Mouse (Mus musculus): ENCODE results near the gene Slc7a7. TPM values are rescaled to one million over a fixed set of nuclear protein-coding genes. Genes with fewer than 3 reads are reported as not detected.
"Not testable (repeated sequence)": the region's sequence is repeated elsewhere in the genome, so short reads cannot be mapped to it uniquely, and the experiment has no call there.

Slc7a7 gene
- total RNA-seq, 2 experiments from 2014 or later, result 2.9 to 3.4 TPM

GRCm38 (mm10) chr14:54341807-54342206, 75.8 kb downstream of the Slc7a7 start:
- intact Hi-C loops (cut with DNase I; ENCODE audit: low total_unique reads); DNase-seq: not testable (repeated sequence)

GRCm38 (mm10) chr14:54340836-54341235, 76.7 kb downstream of the Slc7a7 start:
- no peak for DNase-seq
- intact Hi-C loops (cut with DNase I; ENCODE audit: low total_unique reads), result no loop called here

DNA sequence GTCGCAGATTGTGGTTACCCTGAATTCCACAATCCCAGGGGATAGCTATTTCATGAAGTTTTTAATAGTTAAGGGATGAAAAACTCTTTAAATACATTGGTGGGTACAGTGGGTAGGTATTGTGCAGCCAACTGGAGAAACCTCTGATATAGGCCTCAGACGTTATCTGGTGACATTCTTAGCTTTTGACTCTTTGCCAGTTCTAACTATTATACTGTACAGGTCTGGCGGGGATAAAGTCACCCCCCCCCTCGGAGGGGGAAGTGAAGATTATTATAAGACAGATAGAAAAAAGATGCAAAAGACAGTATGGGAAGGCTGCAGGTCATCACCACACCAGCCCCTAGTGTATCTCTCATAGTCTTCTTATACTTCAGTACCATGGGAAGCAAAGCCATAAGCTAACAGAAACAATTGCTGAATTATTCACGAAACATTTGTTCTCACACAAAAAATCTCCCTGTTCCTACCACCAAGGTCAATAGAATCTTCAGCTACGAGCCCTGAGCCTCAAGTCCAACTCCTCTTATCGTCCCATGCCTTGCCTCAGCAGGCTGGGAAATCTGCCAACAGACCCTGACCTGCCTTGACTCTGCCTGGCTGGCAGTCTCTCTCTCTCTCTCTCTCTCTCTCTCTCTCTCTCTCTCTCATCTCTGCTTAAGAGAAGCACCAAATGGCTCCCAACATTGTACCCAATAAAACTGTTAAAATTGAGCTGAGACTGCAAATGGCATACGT, 84.0 kb downstream of the Slc7a7 start:
- no peak for DNase-seq
- intact Hi-C loops (cut with DNase I; ENCODE audit: low total_unique reads), result no loop called here

DNA sequence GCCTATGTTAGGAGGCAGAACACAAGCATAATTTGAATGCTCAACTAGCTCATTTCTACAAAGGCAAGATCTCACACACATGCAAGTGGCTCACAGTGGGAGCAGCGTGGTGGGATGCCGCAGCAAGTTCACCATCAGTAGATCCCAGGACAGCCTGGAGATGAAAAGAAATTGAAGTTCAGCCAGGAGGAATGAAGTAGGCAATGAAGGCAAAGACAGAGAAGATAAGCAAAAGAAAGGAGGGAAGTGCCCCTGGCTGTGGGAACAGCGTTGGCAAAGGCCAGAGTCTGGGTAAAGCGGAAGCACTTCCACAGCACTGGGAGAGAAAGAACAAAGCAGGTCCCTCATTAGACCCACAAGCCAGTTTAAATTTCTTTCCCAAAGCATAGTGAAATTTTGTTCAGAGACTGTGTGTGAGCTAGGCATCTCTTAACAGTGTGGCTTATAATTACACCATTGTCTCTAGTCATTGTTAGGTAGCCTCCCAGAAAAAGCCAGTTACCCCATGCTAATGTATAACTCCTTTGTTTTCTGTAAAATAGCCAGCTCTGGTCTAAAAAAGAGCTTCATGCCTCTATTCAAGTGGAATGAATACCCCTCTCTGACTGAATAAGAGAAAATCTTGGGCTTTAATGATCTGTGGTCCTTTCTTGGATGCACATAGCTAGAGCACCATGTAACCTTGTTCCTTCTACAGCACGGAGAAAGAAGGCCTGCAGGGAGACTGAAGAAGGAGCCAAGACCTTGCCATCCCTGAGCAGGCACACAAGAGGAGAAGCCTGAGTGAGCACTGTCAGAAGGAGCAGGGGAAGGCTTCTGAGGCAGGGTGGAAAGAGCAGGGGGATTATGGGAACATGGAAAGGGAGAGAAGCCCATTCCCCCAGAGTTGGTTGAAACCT, 85.2 kb downstream of the Slc7a7 start:
- DNase-seq, result no peak
- intact Hi-C loops (cut with DNase I; ENCODE audit: low total_unique reads), result no loop called here

- intact Hi-C loops (cut with DNase I; ENCODE audit: low total_unique reads), result no loop called here
Measured at GRCm38 (mm10) chr14:54331178-54331577, 86.4 kb downstream of the Slc7a7 start.

DNA sequence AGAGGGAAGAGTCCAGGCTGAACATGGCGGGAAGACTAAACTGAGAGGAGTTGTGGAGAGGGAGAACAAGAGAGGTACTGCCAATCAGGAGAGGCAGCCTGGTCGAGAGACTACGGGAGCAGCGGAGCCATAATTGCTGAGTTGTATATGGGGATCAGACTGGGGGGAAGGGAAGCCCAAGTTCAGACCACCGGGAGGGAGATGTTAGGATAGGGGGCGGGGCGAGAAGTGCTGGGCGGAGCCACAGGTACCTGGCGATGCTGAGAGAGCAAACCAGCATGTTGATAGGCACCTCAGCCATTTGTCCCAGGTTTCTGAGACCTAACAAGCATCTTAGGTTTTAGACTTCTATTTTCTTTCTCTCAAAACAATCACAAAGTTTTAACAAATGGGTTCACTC, 88.4 kb downstream of the Slc7a7 start:
- intact Hi-C loops (cut with DNase I; ENCODE audit: low total_unique reads), result no loop called here
- no peak for DNase-seq

More at GRCm38 (mm10) chr14:54331178-54331577, 86.4 kb downstream of the Slc7a7 start:
- DNase-seq, result no peak

DNA sequence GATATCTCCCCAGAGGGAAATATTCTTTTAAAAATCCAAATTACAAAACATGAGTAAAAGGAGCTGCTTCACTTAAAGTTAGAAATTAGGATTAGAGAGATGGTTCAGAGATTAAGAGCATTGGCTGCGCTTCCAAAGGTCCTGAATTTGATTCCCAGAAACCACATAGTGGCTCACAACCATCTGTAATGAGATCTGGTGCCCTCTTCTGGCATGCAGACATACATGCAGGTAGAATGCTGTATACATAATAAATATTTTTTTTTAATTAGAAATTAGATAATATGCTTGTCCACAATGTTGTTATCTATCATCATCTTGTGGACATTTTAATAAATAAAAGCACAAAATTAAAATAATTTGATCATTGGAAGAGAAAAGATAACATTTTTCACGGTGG, 89.0 kb downstream of the Slc7a7 start:
- no peak for DNase-seq
- intact Hi-C loops (cut with DNase I; ENCODE audit: low total_unique reads), result no loop called here

GRCm38 (mm10) chr14:54324486-54324885, 93.1 kb downstream of the Slc7a7 start:
- no peak for DNase-seq
- intact Hi-C loops (cut with DNase I; ENCODE audit: low total_unique reads), result no loop called here

DNA sequence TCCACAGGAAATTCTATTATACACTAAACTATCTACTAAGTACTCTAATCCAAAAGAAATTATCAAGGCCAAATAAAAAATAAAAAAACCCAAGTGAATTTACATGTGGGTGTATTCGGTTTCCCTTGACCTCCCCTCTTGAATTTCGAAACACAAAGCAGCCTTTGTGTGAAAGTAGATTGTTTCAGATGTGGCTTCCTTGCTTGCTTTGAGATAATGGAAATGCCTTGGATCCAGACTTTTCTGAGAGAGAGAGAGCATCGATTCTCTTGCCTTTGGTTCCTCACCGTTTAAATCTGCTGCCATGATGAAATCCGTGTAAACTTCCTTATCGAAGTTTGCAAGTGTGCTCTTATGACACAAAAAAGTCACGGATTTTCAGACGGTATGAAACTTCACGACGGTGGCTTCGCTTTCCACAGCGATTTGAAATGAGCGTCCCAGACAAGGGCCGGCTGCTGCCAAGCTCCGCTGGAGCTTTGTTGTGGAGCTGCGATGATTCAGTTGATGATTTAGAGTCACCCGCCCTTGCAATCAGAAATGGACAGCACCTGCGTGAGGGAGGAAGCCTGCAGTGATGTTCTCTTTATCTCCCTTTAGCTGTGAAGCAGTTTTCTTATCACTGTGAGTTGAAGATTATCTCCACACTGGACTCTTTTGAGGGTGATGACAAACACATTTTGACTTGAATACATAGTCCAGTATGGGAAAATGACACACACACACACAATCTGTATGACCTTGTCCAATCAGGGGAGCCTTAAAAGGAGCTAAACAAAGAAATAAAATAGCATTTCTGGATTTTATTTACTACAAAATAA, 95.8 kb downstream of the Slc7a7 start:
- intact Hi-C loops (cut with DNase I; ENCODE audit: low total_unique reads), result no loop called here
- DNase-seq, result no peak

Other genes with a start within 250 kb of the Slc7a7 start
- 10 to 100 TPM; 67.4 to 70.3 TPM for gene Dad1, start 163.7 kb downstream of the Slc7a7 start, total RNA-seq (2021)
- 10 to 100 TPM; 18.4 to 19.9 TPM for gene Abhd4, start 163.6 kb downstream of the Slc7a7 start, total RNA-seq (2021)
- not detected for gene Olfr49, start 132.8 kb downstream of the Slc7a7 start, total RNA-seq (2021)
- gene Oxa1l, start 56.9 kb downstream of the Slc7a7 start, total RNA-seq (2021), result 10 to 100 TPM; 54.7 to 57.7 TPM
- gene Mrpl52, start 9.1 kb upstream of the Slc7a7 start, total RNA-seq (2021), result 100 to 1,000 TPM; 107 to 116 TPM
- 10 to 100 TPM; 52.0 to 68.1 TPM for gene Mmp14, start 13.8 kb upstream of the Slc7a7 start, total RNA-seq (2021)
- gene Lrp10, start 46.4 kb upstream of the Slc7a7 start, total RNA-seq (2021), result 10 to 100 TPM; 33.5 to 37.2 TPM
- not detected for gene Rem2, start 58.3 kb upstream of the Slc7a7 start, total RNA-seq (2021)
- gene Prmt5, start 99.7 kb upstream of the Slc7a7 start, total RNA-seq (2021), result 10 to 100 TPM; 27.9 to 28.9 TPM
- 1 to 10 TPM; 5.8 to 6.5 TPM for gene Haus4, start 136.8 kb upstream of the Slc7a7 start, total RNA-seq (2021)
- 1 to 10 TPM; 5.7 to 5.8 TPM for gene Ajuba, start 159.8 kb upstream of the Slc7a7 start, total RNA-seq (2021)
- 1 to 10 TPM; 2.9 to 3.3 TPM for gene 4931414P19Rik, start 188.2 kb upstream of the Slc7a7 start, total RNA-seq (2021)
- gene Psmb5, start 200.2 kb upstream of the Slc7a7 start, total RNA-seq (2021), result 100 to 1,000 TPM; 196 to 203 TPM
- not detected for gene Psmb11, start 203.7 kb upstream of the Slc7a7 start, total RNA-seq (2021)
- not detected for gene Gm17606, start 223.2 kb upstream of the Slc7a7 start, total RNA-seq (2021)
- under 1 TPM; 0.53 to 0.55 TPM for gene Cdh24, start 223.6 kb upstream of the Slc7a7 start, total RNA-seq (2021)

All from gastrocnemius, postnatal 14 days (tissue).